Mouse (Mus musculus): ENCODE measurements around the gene Calhm5. TPM values are rescaled to one million over a fixed set of nuclear protein-coding genes. Genes with fewer than 3 reads are reported as not detected.

The Calhm5 gene
- polyA plus RNA-seq (2014; fragmentation: Illumina TruSeq; extraction: RNeasy Lipid Tissue Mini Kit (QIAGEN cat#74804); ENCODE audit: low read depth, low replicate concordance) = 1.5 TPM

DNA sequence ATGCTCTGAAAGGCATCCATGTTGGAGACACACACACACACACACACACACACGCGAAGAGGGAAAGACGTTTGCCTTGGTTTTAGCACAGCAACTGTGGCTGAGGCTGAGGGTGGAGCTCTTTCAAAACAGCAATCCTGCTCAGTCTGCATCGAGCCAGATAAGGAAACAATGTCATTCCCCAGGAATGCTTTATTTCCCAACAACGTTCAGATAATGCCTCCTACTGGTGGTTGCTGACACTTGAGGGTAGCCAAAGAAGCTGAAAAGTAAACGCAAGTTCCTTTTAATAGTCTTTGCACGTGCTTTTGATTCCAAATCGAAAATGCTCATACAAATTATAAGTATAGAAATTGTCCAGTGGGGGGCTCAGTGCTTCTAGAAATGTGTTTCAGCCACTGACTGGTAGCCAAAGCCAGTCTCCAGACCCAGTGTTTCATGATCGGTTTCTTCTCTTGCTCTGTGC is at the start of gene Calhm5:
Calhm5 (minus strand) TSS at position 102 of the 466 bp plus-strand sequence.

DNA sequence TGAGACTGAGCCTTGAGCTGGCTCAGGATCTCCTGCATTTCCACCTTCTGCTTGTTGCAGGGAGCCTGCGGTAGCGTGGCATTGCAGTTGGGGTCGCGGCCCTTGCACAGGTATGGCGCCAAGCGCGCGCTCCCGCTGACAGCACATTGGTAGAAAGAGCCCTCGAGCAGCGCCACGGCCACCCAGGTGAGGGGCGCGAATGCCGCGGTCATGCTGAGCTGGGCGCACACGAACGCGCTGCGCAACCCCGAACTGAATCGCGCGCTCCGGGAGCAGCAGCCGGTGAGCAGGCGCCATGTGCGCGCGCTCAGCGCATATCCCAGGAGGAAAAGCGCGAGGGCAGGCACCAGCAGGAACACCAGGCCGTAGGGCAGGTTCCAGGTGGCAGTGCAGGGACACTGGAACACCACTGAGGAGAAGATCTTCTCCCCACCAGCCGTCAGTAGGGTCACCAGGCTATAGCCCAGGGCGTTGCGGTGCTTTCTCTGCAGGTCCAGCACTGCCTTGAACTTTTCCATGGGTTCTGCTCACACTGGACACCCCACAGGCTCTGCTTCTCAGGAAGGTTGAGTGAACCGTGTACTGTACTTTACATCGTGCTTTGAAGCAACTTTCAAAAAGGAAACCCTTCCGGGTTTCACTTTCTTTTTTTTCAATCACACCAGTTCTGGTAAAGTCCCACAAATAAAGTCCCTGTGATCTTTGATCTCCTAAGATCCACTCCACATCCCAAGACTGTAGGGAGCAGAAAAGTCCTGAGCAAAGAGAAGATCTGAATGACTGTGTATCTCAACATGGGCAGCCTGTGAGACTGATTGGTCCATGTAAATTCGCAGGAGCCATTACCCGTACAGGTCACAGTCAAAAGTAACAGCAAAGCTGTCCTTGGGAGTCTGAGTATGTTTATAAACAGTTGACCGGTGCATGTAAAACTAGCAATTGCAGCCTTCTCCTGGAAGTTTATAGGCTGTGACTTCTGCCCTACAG is 31.4 kb upstream of the Calhm5 start, which contains the start of gene Calhm6:
Calhm6 (minus strand) TSS at position 593 of the 987 bp plus-strand sequence.

DNA sequence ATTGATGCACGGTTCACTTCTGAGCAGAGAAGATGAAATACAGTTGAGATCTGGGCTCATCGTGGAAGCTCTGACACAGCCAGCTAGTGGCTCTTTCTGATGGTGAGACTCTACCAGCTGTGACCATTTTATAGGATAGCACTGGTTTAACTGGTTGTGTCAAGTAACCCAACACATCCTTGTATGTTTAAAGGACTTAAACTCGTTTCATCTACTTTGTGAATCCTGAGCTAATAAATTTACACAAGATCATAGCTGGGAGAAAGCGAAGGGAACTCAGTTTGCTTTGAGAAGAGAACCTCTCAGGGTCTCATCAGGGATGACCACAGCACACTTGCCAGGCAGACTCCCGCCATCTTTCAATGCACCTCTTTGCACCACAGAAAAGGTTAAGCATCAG is 52.1 kb downstream of the Calhm5 start, which contains the start of gene Calhm4:
Calhm4 (minus strand) TSS at position 101 of the 400 bp plus-strand sequence.

Other genes with a start within 250 kb of the Calhm5 start
- 0.63 TPM for gene Sult3a1, start 238.8 kb downstream of the Calhm5 start, polyA plus RNA-seq (2014; fragmentation: Illumina TruSeq; extraction: RNeasy Lipid Tissue Mini Kit (QIAGEN cat#74804); ENCODE audit: low read depth, low replicate concordance)
- not detected for gene Rsph4a, start 191.4 kb downstream of the Calhm5 start, polyA plus RNA-seq (2014; fragmentation: Illumina TruSeq; extraction: RNeasy Lipid Tissue Mini Kit (QIAGEN cat#74804); ENCODE audit: low read depth, low replicate concordance)
- 7.6 TPM for gene Zup1, start 145.2 kb downstream of the Calhm5 start, polyA plus RNA-seq (2014; fragmentation: Illumina TruSeq; extraction: RNeasy Lipid Tissue Mini Kit (QIAGEN cat#74804); ENCODE audit: low read depth, low replicate concordance)
- 114 TPM for gene Rwdd1, start 76.9 kb downstream of the Calhm5 start, polyA plus RNA-seq (2014; fragmentation: Illumina TruSeq; extraction: RNeasy Lipid Tissue Mini Kit (QIAGEN cat#74804); ENCODE audit: low read depth, low replicate concordance)
- not detected for gene Trappc3l, start 58.9 kb downstream of the Calhm5 start, polyA plus RNA-seq (2014; fragmentation: Illumina TruSeq; extraction: RNeasy Lipid Tissue Mini Kit (QIAGEN cat#74804); ENCODE audit: low read depth, low replicate concordance)
- not detected for gene Calhm4, start 52.2 kb downstream of the Calhm5 start, polyA plus RNA-seq (2014; fragmentation: Illumina TruSeq; extraction: RNeasy Lipid Tissue Mini Kit (QIAGEN cat#74804); ENCODE audit: low read depth, low replicate concordance)
- not detected for gene Calhm6, start 31.5 kb upstream of the Calhm5 start, polyA plus RNA-seq (2014; fragmentation: Illumina TruSeq; extraction: RNeasy Lipid Tissue Mini Kit (QIAGEN cat#74804); ENCODE audit: low read depth, low replicate concordance)
- gene Dse, start 111.2 kb upstream of the Calhm5 start, polyA plus RNA-seq (2014; fragmentation: Illumina TruSeq; extraction: RNeasy Lipid Tissue Mini Kit (QIAGEN cat#74804); ENCODE audit: low read depth, low replicate concordance) = 4.3 TPM
- 54.0 TPM for gene Tspyl1, start 185.7 kb upstream of the Calhm5 start, polyA plus RNA-seq (2014; fragmentation: Illumina TruSeq; extraction: RNeasy Lipid Tissue Mini Kit (QIAGEN cat#74804); ENCODE audit: low read depth, low replicate concordance)
- 20.7 TPM for gene Tspyl4, start 200.9 kb upstream of the Calhm5 start, polyA plus RNA-seq (2014; fragmentation: Illumina TruSeq; extraction: RNeasy Lipid Tissue Mini Kit (QIAGEN cat#74804); ENCODE audit: low read depth, low replicate concordance)

Data from heart, adult 10 weeks (tissue).